ENCODE assay signal across 17 mouse cellular contexts in the genomic region with DNA sequence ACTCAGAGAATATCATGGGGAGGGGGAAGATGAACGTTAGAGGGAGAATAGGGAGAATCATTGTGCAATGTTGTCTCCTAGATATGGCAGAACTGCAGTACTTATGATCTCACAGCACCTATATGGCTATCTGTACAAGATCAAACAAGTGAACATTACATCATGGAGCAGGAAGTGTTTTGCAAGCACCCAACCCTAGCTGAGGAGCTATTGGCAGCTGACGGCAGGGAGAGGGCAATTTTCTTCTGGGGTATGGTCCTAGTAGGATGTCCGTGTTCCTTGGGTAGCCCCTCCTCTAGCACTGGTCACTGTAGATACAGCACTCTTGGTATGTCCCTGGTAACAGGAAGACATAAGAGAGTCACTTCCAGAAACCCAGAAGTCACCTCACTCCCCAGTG. TPM values are rescaled to one million over a fixed set of nuclear protein-coding genes. Genes with fewer than 3 reads are reported as not detected.
DNase-seq lines count a peak whose midpoint lies in the region; ATAC-seq lines count a peak whose summit lies in the region.
"Had no signal": no experiment of that assay in that cellular context is flagged by ENCODE, and none has a peak within 500 bp of the region (broad histone marks: within the 10 kb centered on the region; RNA-seq: fewer than 3 reads in every experiment).

No protein-coding gene starts in this region.

- intact Hi-C loops in heart, postnatal 36 days (cut with DNase I) = loop anchor here (2.0 kb wide), 1 partner anchor 14 kb away; no protein-coding TSS in a partner anchor

- WGBS in heart, embryonic 13.5 days = 69% methylated on average over 3 of the region's 3 CpGs
- 53% methylated on average over 3 of the region's 3 CpGs for WGBS in intestine, embryonic 15.5 days

- H3K9me3 ChIP-seq in heart, embryonic 13.5 days = no peaks in the 10 kb centered on the region
- H3K9me3 ChIP-seq in intestine, embryonic 15.5 days = no peaks in the 10 kb centered on the region
- H3K9me3 ChIP-seq: midbrain, embryonic 13.5 days had no signal

- peaks cover 31% of the 10 kb centered on the region for H3K36me3 ChIP-seq in heart, embryonic 13.5 days
- no peaks in the 10 kb centered on the region for H3K36me3 ChIP-seq in intestine, embryonic 15.5 days

- no peaks in the 10 kb centered on the region for H3K27me3 ChIP-seq in heart, embryonic 13.5 days (replicated peaks)
- no peaks in the 10 kb centered on the region for H3K27me3 ChIP-seq in intestine, embryonic 15.5 days (replicated peaks)
- H3K27me3 ChIP-seq: CH12.LX; midbrain, embryonic 13.5 days had no signal

- H3K4me3 ChIP-seq in heart, embryonic 13.5 days = no peak overlapping the region
- H3K4me3 ChIP-seq in intestine, embryonic 15.5 days (replicated peaks) = no peak overlapping the region
- H3K4me3 ChIP-seq: left cerebral cortex, adult 2 months; midbrain, embryonic 13.5 days had no signal

- no peak overlapping the region for H3K9ac ChIP-seq in heart, embryonic 13.5 days
- H3K9ac ChIP-seq in intestine, embryonic 15.5 days = no peak overlapping the region
- H3K9ac ChIP-seq: hindbrain, embryonic 14.5 days; midbrain, embryonic 13.5 days had no signal

- ATAC-seq in heart, embryonic 13.5 days (ENCODE audit: extremely low read depth, insufficient number of reproducible peaks, low FRiP score, low TSS enrichment) = peak; percentile 8; the same call in 1 of the 2 replicates
- ATAC-seq in intestine, embryonic 15.5 days = peak; percentile 72
- ATAC-seq: midbrain, embryonic 13.5 days had no signal

- no peak for DNase-seq in heart, postnatal 36 days
- peak; percentile 72 for DNase-seq in CD4-positive, CD25-positive, alpha-beta regulatory T cell, adult 2 months (ENCODE audit: low read depth, low spot score)
- peak; percentile 70 for DNase-seq in naive thymus-derived CD4-positive, alpha-beta T cell, adult 2 months (ENCODE audit: low read depth)
- DNase-seq in spleen, adult 18-20 months = no peak
- no peak for DNase-seq in spleen, adult 12 weeks (ENCODE audit: low spot score)
- DNase-seq in right cerebral cortex, postnatal 10 days (ENCODE audit: low spot score in 2 of 2) = no peak
- DNase-seq: adrenal gland, postnatal 36 days; kidney, postnatal 4 days; lung, adult 18-20 months; right cerebral cortex, postnatal 4 days had no signal

- H3K27ac ChIP-seq in heart, embryonic 13.5 days (replicated peaks) = no peak overlapping the region
- peak overlapping the region; percentile 65 for H3K27ac ChIP-seq in intestine, embryonic 15.5 days
- H3K27ac ChIP-seq: hindbrain, embryonic 14.5 days; left cerebral cortex, adult 2 months; midbrain, embryonic 13.5 days had no signal

- H3K4me1 ChIP-seq in heart, embryonic 13.5 days = peaks cover 49% of the 10 kb centered on the region
- H3K4me1 ChIP-seq in intestine, embryonic 15.5 days (replicated peaks) = peaks cover 12% of the 10 kb centered on the region

- H3K4me2 ChIP-seq in heart, embryonic 13.5 days = no peak overlapping the region
- 0 out of 2 replicates have a peak overlapping the region, but pooled peaks have one; percentile 24 for H3K4me2 ChIP-seq in intestine, embryonic 15.5 days (replicated peaks)
- H3K4me2 ChIP-seq: heart, embryonic 11.5 days; hindbrain, embryonic 14.5 days; midbrain, embryonic 13.5 days had no signal

RNA-seq across cellular contexts. Expression of gene Klf7, which starts 17.4 kb away (rescaled TPM):
- polyA plus RNA-seq in heart, embryonic 13.5 days (2015; fragmentation: Nextera tagmentation; extraction: Ambion mirVana) = 17.8 and 17.9 TPM in 2 replicates
- 10 to 100 TPM; 16.3 to 17.0 TPM for total RNA-seq in heart, postnatal 36 days (2021)
- 24.8 and 27.3 TPM in 2 replicates for polyA plus RNA-seq in intestine, embryonic 15.5 days (2015; fragmentation: Nextera tagmentation; extraction: Ambion mirVana)

Comparison
In these comparisons a context has a peak if more than half of its experiments do, and no peak if none do; other contexts are left out.
1. DNase-seq: peak in CD4-positive, CD25-positive, alpha-beta regulatory T cell, adult 2 months (single experiment) and naive thymus-derived CD4-positive, alpha-beta T cell, adult 2 months (single experiment); none in heart, postnatal 36 days (0 of 2), spleen, adult 18-20 months (0 of 2), spleen, adult 12 weeks (single experiment) and right cerebral cortex, postnatal 10 days (0 of 2).